In the genomic region with DNA sequence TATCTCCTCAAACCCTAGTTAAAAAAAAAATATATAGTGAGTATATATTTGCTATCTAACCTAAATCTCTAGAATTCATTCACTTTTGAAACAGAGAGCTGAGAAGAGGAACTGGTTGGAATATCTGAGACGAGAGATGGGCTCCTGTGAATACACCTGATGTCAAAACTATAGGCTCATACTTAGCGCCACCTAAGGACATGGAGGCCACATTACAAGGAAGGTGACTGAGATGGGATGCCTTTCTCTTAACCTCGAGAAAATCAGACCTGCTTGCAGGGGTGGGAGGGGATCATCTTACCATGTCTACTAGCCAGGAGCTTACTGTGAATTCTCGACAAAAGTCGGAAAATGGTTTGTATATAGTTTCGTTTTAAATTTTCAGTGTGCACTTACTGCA, we compare ENCODE assay signal across 22 mouse cellular contexts. TPM values are rescaled to one million over a fixed set of nuclear protein-coding genes. Genes with fewer than 3 reads are reported as not detected.
DNase-seq lines count a peak whose midpoint lies in the region; TF ChIP-seq lines count a peak whose summit lies in the region.
"Had no signal": no experiment of that assay in that cellular context is flagged by ENCODE, and none has a peak within 500 bp of the region (broad histone marks: within the 10 kb centered on the region; RNA-seq: fewer than 3 reads in every experiment).

No protein-coding gene starts in this region.

- TF ChIP-seq POLR2A in CH12.LX (IDR thresholded peaks at IDR 0.05; ENCODE audit: low read depth, low read length), result no peak

- H3K79me2 ChIP-seq in CH12.LX (replicated peaks; ENCODE audit: control insufficient read depth, extremely low read depth, insufficient read depth, poor library complexity, severe bottlenecking), result no peaks in the 10 kb centered on the region

- TF ChIP-seq RAD21 in CH12.LX (IDR thresholded peaks at IDR 0.05; ENCODE audit: low read depth, low read length), result peak; percentile 21

- no peak overlapping the region for H3K4me3 ChIP-seq in CH12.LX (replicated peaks in 1 of 3; ENCODE audit: low read depth in 2 of 3, low read length in 2 of 3, poor library complexity in 1 of 3)
- H3K4me3 ChIP-seq: hindbrain, embryonic 15.5 days; lung, embryonic 15.5 days; midbrain, embryonic 13.5 days; neural tube, embryonic 15.5 days had no signal

- H3K9me3 ChIP-seq in CH12.LX (replicated peaks; ENCODE audit: low read length), result peaks cover 3% of the 10 kb centered on the region
- H3K9me3 ChIP-seq: lung, embryonic 15.5 days had no signal

- H3K36me3 ChIP-seq in CH12.LX (replicated peaks in 1 of 2; ENCODE audit: control insufficient read depth in 1 of 2, insufficient read depth in 1 of 2, low read length in 1 of 2), result peaks cover 0 to 13% of the 10 kb centered on the region in 2 experiments
- H3K36me3 ChIP-seq: lung, embryonic 15.5 days had no signal

- in situ Hi-C loops in CH12.LX (cut with MboI; ENCODE audit: low pct_ligation_motif_present, low pct_unique_long_range_greater_than_20kb, low sequenced_read_pairs), result no loop called here

- no peak for TF ChIP-seq EP300 in CH12.LX (IDR thresholded peaks at IDR 0.05; ENCODE audit: low read length)

- no peak overlapping the region for H3K4me2 ChIP-seq in CH12.LX (ENCODE audit: insufficient read depth, low read depth, poor library complexity, severe bottlenecking)
- H3K4me2 ChIP-seq: hindbrain, embryonic 15.5 days; lung, embryonic 15.5 days; midbrain, embryonic 13.5 days; neural tube, embryonic 15.5 days had no signal

- TF ChIP-seq CTCF in CH12.LX (conservative IDR thresholded peaks at IDR 0.05 in 1 of 2, IDR thresholded peaks at IDR 0.05 in 1 of 2; ENCODE audit: low read depth in 2 of 2, low read length in 2 of 2), result peak in 1 of 2 experiments; percentile 53; a peak in 3 of 4 replicates

- dilution Hi-C loops in CH12.LX (cut with MboI; ENCODE audit: extremely low pct_ligation_motif_present, extremely low pct_unique_long_range_greater_than_20kb, low sequenced_read_pairs), result no loop called here

- peak; percentile 13 for DNase-seq in testis, postnatal 14 days (ENCODE audit: low spot score)
- no peak for DNase-seq in testis, postnatal 10 days (ENCODE audit: low spot score)
- DNase-seq in CH12.LX (ENCODE audit: extremely low read depth) (no peak), WW6 (ENCODE audit: low read depth, low spot score) (peak; percentile 43)
- peak; percentile 39 for DNase-seq in thymus, postnatal 4 days
- DNase-seq in frontal cortex, postnatal 14 days (ENCODE audit: low spot score in 2 of 2), result no peak
- DNase-seq in cerebellum, adult 9-11 months, result no peak
- DNase-seq: adrenal gland, adult 2 months; cerebellum, adult 11 months; cerebellum, postnatal 25 days; gastrocnemius, postnatal 10 days; heart, postnatal 14 days; kidney, adult 2 months; kidney, postnatal 25 days; layer of hippocampus, postnatal 36 days; retina, postnatal 1 day; right cerebral cortex, postnatal 4 days had no signal

- no peak overlapping the region for H3K27ac ChIP-seq in CH12.LX (ENCODE audit: insufficient read depth, low read depth)
- H3K27ac ChIP-seq: hindbrain, embryonic 15.5 days; lung, embryonic 15.5 days; macrophage; midbrain, embryonic 13.5 days; neural tube, embryonic 15.5 days had no signal

- H3K9ac ChIP-seq in CH12.LX (ENCODE audit: insufficient read depth, low read depth), result no peak overlapping the region
- H3K9ac ChIP-seq: hindbrain, embryonic 15.5 days; lung, embryonic 15.5 days; midbrain, embryonic 13.5 days; neural tube, embryonic 15.5 days had no signal

- H3K4me1 ChIP-seq in CH12.LX (ENCODE audit: control insufficient read depth in 1 of 2, insufficient read depth in 2 of 2), result 0 out of 4 replicates have a peak, but pooled peaks cover 0 to 1% of the 10 kb centered on the region in 2 experiments
- H3K4me1 ChIP-seq: hindbrain, embryonic 15.5 days; lung, embryonic 15.5 days; midbrain, embryonic 13.5 days; neural tube, embryonic 15.5 days had no signal

- no peaks in the 10 kb centered on the region for H3K27me3 ChIP-seq in CH12.LX (replicated peaks)
- H3K27me3 ChIP-seq: hindbrain, embryonic 15.5 days; lung, embryonic 15.5 days; midbrain, embryonic 13.5 days; neural tube, embryonic 15.5 days had no signal

TF ChIP-seq in CH12.LX, 34 proteins besides CTCF, POLR2A, EP300 and RAD21:
- TF ChIP-seq ZNF384 (IDR thresholded peaks at IDR 0.05; ENCODE audit: low read depth, low read length) (no peak), SMC3 (IDR thresholded peaks at IDR 0.05; ENCODE audit: low read depth, low read length) (peak; percentile 7; the same call in 1 of the 2 replicates)

RNA-seq across cellular contexts. Expression of a gene that starts 30.3 kb away (rescaled TPM):
- total RNA-seq in CH12.LX (2012; rRNA removed), result 6.7 and 9.4 TPM in 2 replicates
- total RNA-seq in CH12.LX (2014; rRNA removed), result 3.4 and 4.4 TPM in 2 replicates
- 6.5 and 6.9 TPM in 2 replicates for polyA plus RNA-seq in CH12.LX (2012; ENCODE audit: insufficient read length, low read depth)

Comparison
In these comparisons a context has a peak if more than half of its experiments do, and no peak if none do; other contexts are left out.
1. DNase-seq: peak in testis, postnatal 14 days (single experiment), WW6 (single experiment) and thymus, postnatal 4 days (single experiment); none in testis, postnatal 10 days (single experiment), CH12.LX (single experiment), frontal cortex, postnatal 14 days (0 of 2) and cerebellum, adult 9-11 months (single experiment).